19 mouse cellular contexts compared by ENCODE assay signal in the genomic region with DNA sequence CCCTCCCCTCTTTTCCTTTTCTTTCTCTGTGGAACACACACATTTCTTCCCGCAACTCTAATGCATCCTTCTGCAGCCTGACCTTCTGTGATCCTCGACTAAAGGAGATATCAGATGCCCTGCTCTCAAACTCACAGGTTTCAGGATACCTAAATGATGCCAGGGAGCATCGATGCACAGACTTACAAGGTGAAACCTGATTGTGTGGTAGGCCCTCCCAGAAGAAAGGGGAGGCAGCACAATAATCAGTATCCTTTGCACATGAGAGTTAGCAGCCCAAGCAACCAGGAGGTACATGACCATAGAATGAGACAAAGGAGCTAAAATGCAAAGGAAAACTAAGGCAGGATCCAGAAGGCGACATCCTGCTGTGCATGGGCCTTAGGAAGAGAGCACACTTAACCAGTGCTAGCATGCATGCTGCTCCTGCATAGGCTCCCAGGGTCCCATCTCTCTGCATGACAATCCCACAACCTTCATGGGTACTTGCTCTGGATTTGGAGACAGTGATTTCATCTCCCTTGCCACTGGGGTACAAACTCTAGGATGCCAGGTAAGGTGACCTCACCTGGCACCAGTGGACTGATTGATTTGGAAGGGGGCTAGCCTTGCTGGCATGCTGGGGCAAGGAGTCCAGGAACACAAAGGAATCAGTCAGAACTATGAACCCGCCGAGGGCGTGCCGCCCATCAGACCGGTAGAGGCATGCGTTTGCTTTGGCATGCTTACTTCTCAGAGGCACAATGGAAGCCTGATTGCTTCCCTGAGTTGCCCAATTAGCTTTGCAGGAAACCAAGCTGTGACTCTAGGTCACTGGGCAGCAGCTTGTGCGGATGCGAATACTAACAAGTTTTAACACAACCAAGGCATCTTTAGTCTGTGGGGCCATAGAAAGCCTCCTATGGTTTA.
DNase-seq lines count a peak whose midpoint lies in the region; ATAC-seq lines count a peak whose summit lies in the region.
"Had no signal": no experiment of that assay in that cellular context is flagged by ENCODE, and none has a peak within 500 bp of the region (broad histone marks: within the 10 kb centered on the region; RNA-seq: fewer than 3 reads in every experiment).

No protein-coding gene starts in this region.

- DNase-seq in lung, adult 18-20 months = peak; percentile 5 to 7
- no peak for DNase-seq in lung, postnatal 10 days
- DNase-seq in urinary bladder, adult 18-20 months (ENCODE audit: low spot score in 2 of 2) = peak; percentile 9
- DNase-seq in urinary bladder, adult 2 months (ENCODE audit: low spot score) = no peak
- peak; percentile 84 for DNase-seq in R1 (ENCODE audit: low read depth, low spot score)
- DNase-seq in adrenal gland, postnatal 10 days = no peak
- DNase-seq in kidney, adult 9 months = no peak
- DNase-seq: adrenal gland, postnatal 36 days; cerebellum, adult 2 months; gastrocnemius, postnatal 14 days; lung, embryonic 14.5 days; right cerebral cortex, postnatal 4 days had no signal

- ATAC-seq in stomach, embryonic 15.5 days (ENCODE audit: insufficient read depth, low FRiP score, low read depth) = peak; percentile 39; the same call in 1 of the 2 replicates
- ATAC-seq: hindbrain, embryonic 16.5 days; intestine, embryonic 16.5 days; midbrain, embryonic 16.5 days had no signal

- peak overlapping the region; percentile 26; the same call in 1 of the 2 replicates for H3K27ac ChIP-seq in stomach, embryonic 15.5 days
- H3K27ac ChIP-seq: kidney, embryonic 15.5 days had no signal

- H3K4me2 ChIP-seq in stomach, embryonic 15.5 days = no peak overlapping the region
- H3K4me2 ChIP-seq: kidney, embryonic 15.5 days; liver, embryonic 11.5 days; lung, embryonic 14.5 days had no signal

- H3K36me3 ChIP-seq in stomach, embryonic 15.5 days = no peaks in the 10 kb centered on the region
- H3K36me3 ChIP-seq: kidney, embryonic 15.5 days had no signal

- H3K27me3 ChIP-seq in stomach, embryonic 15.5 days (replicated peaks) = no peaks in the 10 kb centered on the region
- H3K27me3 ChIP-seq: kidney, embryonic 15.5 days had no signal

- no peaks in the 10 kb centered on the region for H3K9me3 ChIP-seq in stomach, embryonic 15.5 days
- H3K9me3 ChIP-seq: kidney, embryonic 15.5 days had no signal

- H3K9ac ChIP-seq in stomach, embryonic 15.5 days = no peak overlapping the region
- H3K9ac ChIP-seq: kidney, embryonic 15.5 days; lung, embryonic 14.5 days had no signal

- no peaks in the 10 kb centered on the region for H3K4me1 ChIP-seq in stomach, embryonic 15.5 days
- H3K4me1 ChIP-seq: kidney, embryonic 15.5 days had no signal

- H3K4me3 ChIP-seq in stomach, embryonic 15.5 days (replicated peaks) = no peak overlapping the region
- H3K4me3 ChIP-seq: erythroblast, embryonic 14.5 days; kidney, embryonic 15.5 days had no signal

- 74% methylated on average over 12 of the region's 12 CpGs for WGBS in stomach, embryonic 15.5 days

Comparison
In these comparisons a context has a peak if more than half of its experiments do, and no peak if none do; other contexts are left out.
1. DNase-seq: peak in lung, adult 18-20 months (2 of 2), urinary bladder, adult 18-20 months (2 of 2) and R1 (single experiment); none in lung, postnatal 10 days (single experiment), urinary bladder, adult 2 months (single experiment), adrenal gland, postnatal 10 days (single experiment) and kidney, adult 9 months (single experiment).